ENCODE assay signal across 25 mouse cellular contexts in the genomic region with DNA sequence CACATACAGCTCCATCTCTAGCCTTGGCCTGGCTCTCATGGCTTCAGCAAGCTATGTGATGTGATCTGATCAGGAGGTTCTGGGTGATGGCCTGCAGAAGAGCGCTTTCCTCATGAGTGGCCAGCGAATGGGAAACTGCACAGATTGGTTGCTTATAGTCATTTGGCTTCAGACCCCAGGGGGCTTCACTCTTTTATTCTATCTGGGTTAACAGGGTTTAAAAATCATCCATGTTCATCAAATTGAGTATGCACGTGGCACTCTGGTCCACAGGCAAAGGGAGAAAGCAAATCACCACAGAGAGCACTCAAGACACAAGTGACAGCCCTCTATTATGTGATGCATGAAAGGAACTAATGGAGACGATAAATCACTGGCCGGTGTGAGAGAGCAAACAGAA. TPM values are rescaled to one million over a fixed set of nuclear protein-coding genes. Genes with fewer than 3 reads are reported as not detected.
DNase-seq lines count a peak whose midpoint lies in the region; ATAC-seq lines count a peak whose summit lies in the region.
"Had no signal": no experiment of that assay in that cellular context is flagged by ENCODE, and none has a peak within 500 bp of the region (broad histone marks: within the 10 kb centered on the region; RNA-seq: fewer than 3 reads in every experiment).

No protein-coding gene starts in this region.

- H3K36me3 ChIP-seq in hindbrain, embryonic 11.5 days (ENCODE audit: control insufficient read depth, insufficient read depth, low read length) = peaks cover 13% of the 10 kb centered on the region
- H3K36me3 ChIP-seq in hindbrain, embryonic 14.5 days (replicated peaks; ENCODE audit: control insufficient read depth, insufficient read depth) = peaks cover 79% of the 10 kb centered on the region
- peaks cover 10% of the 10 kb centered on the region for H3K36me3 ChIP-seq in neural tube, embryonic 11.5 days (ENCODE audit: control insufficient read depth, insufficient read depth, low read length)
- H3K36me3 ChIP-seq: embryonic facial prominence, embryonic 15.5 days; heart, embryonic 15.5 days; intestine, embryonic 15.5 days had no signal

- H3K9me3 ChIP-seq in hindbrain, embryonic 11.5 days (ENCODE audit: control insufficient read depth, low read length) = no peaks in the 10 kb centered on the region
- no peaks in the 10 kb centered on the region for H3K9me3 ChIP-seq in hindbrain, embryonic 14.5 days (ENCODE audit: control insufficient read depth, low read length)
- H3K9me3 ChIP-seq in neural tube, embryonic 11.5 days (ENCODE audit: control insufficient read depth, low read length) = no peaks in the 10 kb centered on the region
- H3K9me3 ChIP-seq: embryonic facial prominence, embryonic 12.5 days; heart, embryonic 12.5 days; heart, embryonic 15.5 days; hindbrain, embryonic 13.5 days; intestine, embryonic 15.5 days had no signal

- WGBS in hindbrain, embryonic 11.5 days = 78% methylated on average over 5 of the region's 5 CpGs
- WGBS in hindbrain, embryonic 14.5 days = 63% methylated on average over 5 of the region's 5 CpGs
- 73% methylated on average over 5 of the region's 5 CpGs for whole genome bisulfite sequencing in neural tube, embryonic 11.5 days

- no peak overlapping the region for H3K9ac ChIP-seq in hindbrain, embryonic 11.5 days (ENCODE audit: low read depth, low read length)
- no peak overlapping the region for H3K9ac ChIP-seq in hindbrain, embryonic 14.5 days
- H3K9ac ChIP-seq in neural tube, embryonic 11.5 days (ENCODE audit: low read length) = no peak overlapping the region
- H3K9ac ChIP-seq: embryonic facial prominence, embryonic 12.5 days; embryonic facial prominence, embryonic 15.5 days; forebrain, postnatal 0 days; heart, embryonic 12.5 days; heart, embryonic 15.5 days; hindbrain, embryonic 13.5 days; intestine, embryonic 15.5 days had no signal

- H3K4me2 ChIP-seq in hindbrain, embryonic 11.5 days (replicated peaks; ENCODE audit: low read depth, low read length) = no peak overlapping the region
- no peak overlapping the region for H3K4me2 ChIP-seq in hindbrain, embryonic 14.5 days (replicated peaks)
- H3K4me2 ChIP-seq in neural tube, embryonic 11.5 days (ENCODE audit: low read depth) = no peak overlapping the region
- H3K4me2 ChIP-seq: embryonic facial prominence, embryonic 12.5 days; embryonic facial prominence, embryonic 15.5 days; heart, embryonic 12.5 days; heart, embryonic 15.5 days; hindbrain, embryonic 13.5 days; intestine, embryonic 15.5 days had no signal

- ATAC-seq in hindbrain, embryonic 11.5 days (ENCODE audit: low FRiP score) = peak; percentile 36; the same call in 1 of the 2 replicates
- no peak for ATAC-seq in hindbrain, embryonic 14.5 days (ENCODE audit: low FRiP score)
- ATAC-seq in neural tube, embryonic 11.5 days (ENCODE audit: insufficient read depth, low FRiP score, low TSS enrichment) = peak; percentile 56
- ATAC-seq: activated CD4-positive, CD25-positive, alpha-beta regulatory T cell, adult 4 months; forebrain, embryonic 14.5 days; forebrain, postnatal 0 days; intestine, embryonic 15.5 days had no signal

- no peaks in the 10 kb centered on the region; the same call in 1 of the 2 replicates for H3K4me1 ChIP-seq in hindbrain, embryonic 11.5 days (replicated peaks; ENCODE audit: control insufficient read depth, insufficient read depth, low read length)
- no peaks in the 10 kb centered on the region for H3K4me1 ChIP-seq in hindbrain, embryonic 14.5 days (replicated peaks; ENCODE audit: control insufficient read depth, insufficient read depth, low read length)
- no peaks in the 10 kb centered on the region for H3K4me1 ChIP-seq in neural tube, embryonic 11.5 days (ENCODE audit: control insufficient read depth, insufficient read depth, low read length)
- H3K4me1 ChIP-seq: embryonic facial prominence, embryonic 12.5 days; embryonic facial prominence, embryonic 15.5 days; heart, embryonic 12.5 days; heart, embryonic 15.5 days; intestine, embryonic 15.5 days had no signal

- no peaks in the 10 kb centered on the region for H3K27me3 ChIP-seq in hindbrain, embryonic 11.5 days (ENCODE audit: control insufficient read depth, insufficient read depth, low read length)
- H3K27me3 ChIP-seq in hindbrain, embryonic 14.5 days (ENCODE audit: control insufficient read depth, insufficient read depth, low read length) = no peaks in the 10 kb centered on the region
- H3K27me3 ChIP-seq in neural tube, embryonic 11.5 days (ENCODE audit: control insufficient read depth, insufficient read depth, low read length) = no peaks in the 10 kb centered on the region
- H3K27me3 ChIP-seq: embryonic facial prominence, embryonic 12.5 days; embryonic facial prominence, embryonic 15.5 days; heart, embryonic 12.5 days; heart, embryonic 15.5 days; hindbrain, embryonic 13.5 days; intestine, embryonic 15.5 days had no signal

- H3K4me3 ChIP-seq in hindbrain, embryonic 11.5 days (ENCODE audit: low read depth, low read length) = no peak overlapping the region
- no peak overlapping the region for H3K4me3 ChIP-seq in hindbrain, embryonic 14.5 days (replicated peaks; ENCODE audit: low read length)
- no peak overlapping the region for H3K4me3 ChIP-seq in neural tube, embryonic 11.5 days (ENCODE audit: low read depth, low read length)
- H3K4me3 ChIP-seq: embryonic facial prominence, embryonic 12.5 days; embryonic facial prominence, embryonic 15.5 days; gastrocnemius, adult 2 months; heart, embryonic 12.5 days; heart, embryonic 15.5 days; hindbrain, embryonic 13.5 days; intestine, embryonic 15.5 days had no signal

- no peak overlapping the region for H3K27ac ChIP-seq in hindbrain, embryonic 11.5 days (ENCODE audit: low read depth, low read length)
- no peak overlapping the region for H3K27ac ChIP-seq in hindbrain, embryonic 14.5 days
- H3K27ac ChIP-seq in neural tube, embryonic 11.5 days (ENCODE audit: low read depth, low read length) = no peak overlapping the region
- H3K27ac ChIP-seq: embryonic facial prominence, embryonic 12.5 days; embryonic facial prominence, embryonic 15.5 days; gastrocnemius, adult 2 months; heart, embryonic 15.5 days; hindbrain, embryonic 13.5 days; intestine, embryonic 15.5 days had no signal

- DNase-seq in hindbrain, embryonic 11.5 days (ENCODE audit: low spot score) = no peak
- no peak for DNase-seq in hindbrain, embryonic 14.5 days (ENCODE audit: low spot score)
- DNase-seq in neural tube, embryonic 11.5 days (ENCODE audit: low spot score) = no peak
- no peak for DNase-seq in neural tube, embryonic 10.5 days (ENCODE audit: extremely low spot score, low spot score)
- DNase-seq in retina, embryonic 14.5 days (ENCODE audit: low spot score) = peak; percentile 76
- DNase-seq in layer of hippocampus, postnatal 10 days (ENCODE audit: low spot score in 2 of 2) = no peak
- DNase-seq: adrenal gland, adult 8-10 months; adrenal gland, postnatal 36 days; cerebellum, adult 9-11 months; forebrain, postnatal 0 days; gastrocnemius, adult 2 months; gastrocnemius, postnatal 14 days; heart, adult 18-20 months; heart, postnatal 10 days; heart, postnatal 36 days had no signal

RNA-seq across cellular contexts. Expression of gene Tagln3, which starts 11.1 kb away (rescaled TPM):
- 410 and 447 TPM in 2 replicates for polyA plus RNA-seq in hindbrain, embryonic 11.5 days (2014; fragmentation: Nextera tagmentation; extraction: Ambion mirVana)
- 457 and 485 TPM in 2 replicates for polyA plus RNA-seq in hindbrain, embryonic 14.5 days (2014; fragmentation: Nextera tagmentation; extraction: Ambion mirVana)
- 433 and 470 TPM in 2 replicates for polyA plus RNA-seq in neural tube, embryonic 11.5 days (2014; fragmentation: Nextera tagmentation; extraction: Ambion mirVana)
- 100 to 1,000 TPM; 251 to 259 TPM for total RNA-seq in layer of hippocampus, postnatal 10 days (2021)
- total RNA-seq: common myeloid progenitor, adult 5-6 weeks had no signal
- polyA plus RNA-seq: activated CD4-positive, CD25-positive, alpha-beta regulatory T cell, adult 4 months had no signal

RNA-seq across cellular contexts. Expression of gene Tmprss7, which starts 19.8 kb away (rescaled TPM):
- polyA plus RNA-seq in hindbrain, embryonic 11.5 days (2014; fragmentation: Nextera tagmentation; extraction: Ambion mirVana) = 0.43 and 0.99 TPM in 2 replicates
- 0.53 and 0.59 TPM in 2 replicates for polyA plus RNA-seq in hindbrain, embryonic 14.5 days (2014; fragmentation: Nextera tagmentation; extraction: Ambion mirVana)
- polyA plus RNA-seq in neural tube, embryonic 11.5 days (2014; fragmentation: Nextera tagmentation; extraction: Ambion mirVana) = 0.41 and 0.58 TPM in 2 replicates
- 1 to 10 TPM; 1.4 to 1.8 TPM for total RNA-seq in layer of hippocampus, postnatal 10 days (2021)
- total RNA-seq: gastrocnemius, adult 2 months; gastrocnemius, postnatal 14 days; heart, adult 18-20 months; heart, postnatal 10 days; heart, postnatal 36 days had no signal
- polyA plus RNA-seq: activated CD4-positive, CD25-positive, alpha-beta regulatory T cell, adult 4 months; heart, embryonic 12.5 days; heart, embryonic 15.5 days had no signal

RNA-seq across cellular contexts. Expression of gene Abhd10, which starts 29.5 kb away (rescaled TPM):
- 44.5 and 46.2 TPM in 2 replicates for polyA plus RNA-seq in hindbrain, embryonic 11.5 days (2014; fragmentation: Nextera tagmentation; extraction: Ambion mirVana)
- polyA plus RNA-seq in hindbrain, embryonic 14.5 days (2014; fragmentation: Nextera tagmentation; extraction: Ambion mirVana) = 34.5 and 34.7 TPM in 2 replicates
- polyA plus RNA-seq in neural tube, embryonic 11.5 days (2014; fragmentation: Nextera tagmentation; extraction: Ambion mirVana) = 43.2 and 48.8 TPM in 2 replicates
- 10 to 100 TPM; 20.7 to 22.9 TPM for total RNA-seq in layer of hippocampus, postnatal 10 days (2021)

RNA-seq across cellular contexts. Expression of gene BC016579, which starts 59.4 kb away (rescaled TPM):
- 0.15 and 0.28 TPM in 2 replicates for polyA plus RNA-seq in hindbrain, embryonic 11.5 days (2014; fragmentation: Nextera tagmentation; extraction: Ambion mirVana)
- polyA plus RNA-seq in hindbrain, embryonic 14.5 days (2014; fragmentation: Nextera tagmentation; extraction: Ambion mirVana) = 0.09 TPM in 1 of 2 replicates, not detected in the other
- 0.28 TPM in 1 of 2 replicates, not detected in the other for polyA plus RNA-seq in neural tube, embryonic 11.5 days (2014; fragmentation: Nextera tagmentation; extraction: Ambion mirVana)
- not detected for total RNA-seq in layer of hippocampus, postnatal 10 days (2021)
- total RNA-seq: forebrain, postnatal 0 days; gastrocnemius, adult 2 months; gastrocnemius, postnatal 14 days; heart, adult 18-20 months; heart, postnatal 10 days; heart, postnatal 36 days had no signal
- polyA plus RNA-seq: activated CD4-positive, CD25-positive, alpha-beta regulatory T cell, adult 4 months; embryonic facial prominence, embryonic 12.5 days; forebrain, embryonic 11.5 days; forebrain, embryonic 14.5 days; forebrain, postnatal 0 days; heart, embryonic 15.5 days; hindbrain, embryonic 13.5 days had no signal
